Mouse (Mus musculus): ENCODE results near the gene Ipmk. TPM values are rescaled to one million over a fixed set of nuclear protein-coding genes. Genes with fewer than 3 reads are reported as not detected.
A peak's percentile ranks its signal among the peaks of the same experiment; 100 is the strongest.

Gene Ipmk
- polyA plus RNA-seq, 1 experiment from 2014 or later: 18.2 TPM

GRCm38 (mm10) chr10:71400818-71401646 lies 53.5 kb downstream of the Ipmk start:
- DNase-seq (ENCODE audit: low spot score) (no peak), ATAC-seq (replicated peaks; ENCODE audit: low FRiP score) (no peak)
- Histone ChIP-seq H3K4me3 (ENCODE audit: low read depth, low read length) (no peak overlapping the region), H3K36me3 (ENCODE audit: control insufficient read depth, insufficient read depth, low read length) (no peaks in the 10 kb centered on the region), H3K4me1 (replicated peaks; ENCODE audit: control insufficient read depth, insufficient read depth, low read length) (no peaks in the 10 kb centered on the region), H3K4me2 (no peak overlapping the region), H3K9me3 (ENCODE audit: control insufficient read depth, low read length) (no peaks in the 10 kb centered on the region; the same call in 1 of the 2 replicates), H3K9ac (ENCODE audit: low read depth, low read length) (no peak overlapping the region), H3K27ac (ENCODE audit: low read depth, low read length) (no peak overlapping the region), H3K27me3 (replicated peaks; ENCODE audit: control insufficient read depth, insufficient read depth, low read length) (no peaks in the 10 kb centered on the region)
- 65% methylated on average over 13 of the region's 13 CpGs for WGBS

DNA sequence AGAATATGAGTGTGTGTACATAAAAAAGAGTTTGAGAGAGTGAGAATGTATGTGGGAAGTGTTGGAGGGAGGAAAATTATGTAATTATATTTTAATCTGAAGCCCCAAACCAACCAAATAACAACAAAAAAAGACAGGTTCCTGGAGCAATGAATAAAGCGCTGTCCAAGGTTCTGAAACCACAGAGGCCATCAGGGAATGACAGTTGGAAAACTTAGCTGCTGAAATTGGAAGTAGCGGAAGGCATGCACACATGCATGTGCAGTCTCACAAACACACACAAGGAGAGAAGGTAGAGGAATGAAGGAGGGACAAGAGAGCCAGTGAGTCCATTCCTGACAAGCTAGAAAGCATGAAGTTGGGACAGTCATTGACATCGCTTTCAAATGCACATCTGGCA lies 56.1 kb downstream of the Ipmk start:
- H3K4me3 ChIP-seq (ENCODE audit: low read depth, low read length): no peak overlapping the region
- ATAC-seq (replicated peaks; ENCODE audit: low FRiP score) (no peak), DNase-seq (ENCODE audit: low spot score) (no peak)
- no peaks in the 10 kb centered on the region for H3K4me1 ChIP-seq (replicated peaks; ENCODE audit: control insufficient read depth, insufficient read depth, low read length)
- 66% methylated on average over 3 of the region's 3 CpGs for WGBS
- no peak overlapping the region for H3K27ac ChIP-seq (ENCODE audit: low read depth, low read length)
- no peaks in the 10 kb centered on the region for H3K36me3 ChIP-seq (ENCODE audit: control insufficient read depth, insufficient read depth, low read length)
- no peaks in the 10 kb centered on the region for H3K27me3 ChIP-seq (replicated peaks; ENCODE audit: control insufficient read depth, insufficient read depth, low read length)
- H3K9me3 ChIP-seq (ENCODE audit: control insufficient read depth, low read length): no peaks in the 10 kb centered on the region
- no peak overlapping the region for H3K9ac ChIP-seq (ENCODE audit: low read depth, low read length)
- no peak overlapping the region for H3K4me2 ChIP-seq

- Histone ChIP-seq H3K36me3 (ENCODE audit: control insufficient read depth, insufficient read depth, low read length) (no peaks in the 10 kb centered on the region), H3K4me3 (ENCODE audit: low read depth, low read length) (no peak overlapping the region), H3K9me3 (ENCODE audit: control insufficient read depth, low read length) (no peaks in the 10 kb centered on the region), H3K4me2 (no peak overlapping the region), H3K27ac (ENCODE audit: low read depth, low read length) (no peak overlapping the region), H3K9ac (ENCODE audit: low read depth, low read length) (no peak overlapping the region), H3K27me3 (replicated peaks; ENCODE audit: control insufficient read depth, insufficient read depth, low read length) (no peaks in the 10 kb centered on the region), H3K4me1 (replicated peaks; ENCODE audit: control insufficient read depth, insufficient read depth, low read length) (no peaks in the 10 kb centered on the region)
- ATAC-seq (replicated peaks; ENCODE audit: low FRiP score): no peak
- DNase-seq (ENCODE audit: low spot score): no peak
- WGBS: 80% methylated on average over 5 of the region's 5 CpGs
These were observed 58.1 kb downstream of the Ipmk start for GRCm38 (mm10) chr10:71405523-71406217.

- H3K4me3 ChIP-seq (ENCODE audit: low read depth, low read length): no peak overlapping the region
- 76% methylated on average over 5 of the region's 5 CpGs for WGBS
- no peak for ATAC-seq (replicated peaks; ENCODE audit: low FRiP score)
These were observed 62.4 kb downstream of the Ipmk start for GRCm38 (mm10) chr10:71409948-71410347.

DNA sequence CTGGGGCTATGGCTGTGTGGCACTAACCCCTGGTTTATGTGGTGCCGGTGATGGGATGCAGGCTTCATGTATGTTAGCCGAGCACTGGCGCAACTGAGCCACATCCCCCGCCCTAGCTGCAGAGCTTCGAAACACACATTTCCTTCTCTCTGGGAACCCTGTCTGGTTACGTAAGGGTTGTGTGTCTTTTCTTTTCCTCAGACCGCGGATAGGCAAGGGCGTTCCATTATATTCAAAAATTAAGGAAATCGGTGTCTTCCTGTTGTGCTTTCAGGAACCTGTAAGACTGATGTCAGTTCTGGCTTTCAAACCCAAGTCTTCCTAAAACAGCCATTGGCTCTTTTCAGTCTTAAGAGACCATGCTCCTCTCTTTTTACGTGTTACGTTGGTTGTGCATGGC lies 65.8 kb downstream of the Ipmk start:
- Histone ChIP-seq H3K4me1 (replicated peaks; ENCODE audit: control insufficient read depth, insufficient read depth, low read length) (no peaks in the 10 kb centered on the region), H3K27ac (ENCODE audit: low read depth, low read length) (no peak overlapping the region), H3K9ac (ENCODE audit: low read depth, low read length) (no peak overlapping the region), H3K4me2 (no peak overlapping the region), H3K4me3 (ENCODE audit: low read depth, low read length) (no peak overlapping the region), H3K36me3 (ENCODE audit: control insufficient read depth, insufficient read depth, low read length) (no peaks in the 10 kb centered on the region), H3K27me3 (replicated peaks; ENCODE audit: control insufficient read depth, insufficient read depth, low read length) (no peaks in the 10 kb centered on the region), H3K9me3 (ENCODE audit: control insufficient read depth, low read length) (no peaks in the 10 kb centered on the region)
- WGBS: 73% methylated on average over 12 of the region's 12 CpGs
- ATAC-seq (replicated peaks; ENCODE audit: low FRiP score) (no peak), DNase-seq (ENCODE audit: low spot score) (no peak)

More at GRCm38 (mm10) chr10:71409948-71410347, 62.4 kb downstream of the Ipmk start:
- no peak overlapping the region for H3K9ac ChIP-seq (ENCODE audit: low read depth, low read length)
- H3K27me3 ChIP-seq (replicated peaks; ENCODE audit: control insufficient read depth, insufficient read depth, low read length): no peaks in the 10 kb centered on the region
- H3K9me3 ChIP-seq (ENCODE audit: control insufficient read depth, low read length): no peaks in the 10 kb centered on the region
- no peak for DNase-seq (ENCODE audit: low spot score)
- no peaks in the 10 kb centered on the region for H3K36me3 ChIP-seq (ENCODE audit: control insufficient read depth, insufficient read depth, low read length)
- H3K4me1 ChIP-seq (replicated peaks; ENCODE audit: control insufficient read depth, insufficient read depth, low read length): no peaks in the 10 kb centered on the region
- no peak overlapping the region for H3K4me2 ChIP-seq
- no peak overlapping the region for H3K27ac ChIP-seq (ENCODE audit: low read depth, low read length)

- Histone ChIP-seq H3K36me3 (ENCODE audit: control insufficient read depth, insufficient read depth, low read length) (no peaks in the 10 kb centered on the region), H3K27me3 (replicated peaks; ENCODE audit: control insufficient read depth, insufficient read depth, low read length) (no peaks in the 10 kb centered on the region), H3K9me3 (ENCODE audit: control insufficient read depth, low read length) (no peaks in the 10 kb centered on the region), H3K4me2 (no peak overlapping the region), H3K27ac (ENCODE audit: low read depth, low read length) (no peak overlapping the region), H3K4me1 (replicated peaks; ENCODE audit: control insufficient read depth, insufficient read depth, low read length) (no peaks in the 10 kb centered on the region), H3K9ac (ENCODE audit: low read depth, low read length) (no peak overlapping the region), H3K4me3 (ENCODE audit: low read depth, low read length) (no peak overlapping the region)
- ATAC-seq (replicated peaks; ENCODE audit: low FRiP score) (no peak), DNase-seq (ENCODE audit: low spot score) (no peak)
- WGBS: 56% methylated on average over 5 of the region's 5 CpGs
These were observed 74.0 kb downstream of the Ipmk start for GRCm38 (mm10) chr10:71421531-71421930.

- no peak for ATAC-seq (replicated peaks; ENCODE audit: low FRiP score)
These were observed 74.8 kb downstream of the Ipmk start for GRCm38 (mm10) chr10:71422047-71423037.

GRCm38 (mm10) chr10:71426740-71427139 lies 79.2 kb downstream of the Ipmk start:
- H3K4me2 ChIP-seq: no peak overlapping the region
- no peaks in the 10 kb centered on the region for H3K36me3 ChIP-seq (ENCODE audit: control insufficient read depth, insufficient read depth, low read length)
- WGBS: 69% methylated on average over 6 of the region's 6 CpGs
- no peak overlapping the region for H3K27ac ChIP-seq (ENCODE audit: low read depth, low read length)
- H3K4me1 ChIP-seq (replicated peaks; ENCODE audit: control insufficient read depth, insufficient read depth, low read length): no peaks in the 10 kb centered on the region
- no peak overlapping the region for H3K9ac ChIP-seq (ENCODE audit: low read depth, low read length)
- no peaks in the 10 kb centered on the region for H3K27me3 ChIP-seq (replicated peaks; ENCODE audit: control insufficient read depth, insufficient read depth, low read length)
- H3K4me3 ChIP-seq (ENCODE audit: low read depth, low read length): no peak overlapping the region
- no peak for DNase-seq (ENCODE audit: low spot score)
- H3K9me3 ChIP-seq (ENCODE audit: control insufficient read depth, low read length): 0 out of 2 replicates have a peak, but pooled peaks cover 2% of the 10 kb centered on the region
- ATAC-seq (replicated peaks; ENCODE audit: low FRiP score): no peak

More at GRCm38 (mm10) chr10:71422047-71423037, 74.8 kb downstream of the Ipmk start:
- DNase-seq (ENCODE audit: low spot score): peak; percentile 50
- H3K4me3 ChIP-seq (ENCODE audit: low read depth, low read length): no peak overlapping the region
- H3K9me3 ChIP-seq (ENCODE audit: control insufficient read depth, low read length): no peaks in the 10 kb centered on the region
- no peaks in the 10 kb centered on the region for H3K27me3 ChIP-seq (replicated peaks; ENCODE audit: control insufficient read depth, insufficient read depth, low read length)
- no peak overlapping the region for H3K9ac ChIP-seq (ENCODE audit: low read depth, low read length)
- no peak overlapping the region for H3K27ac ChIP-seq (ENCODE audit: low read depth, low read length)
- no peaks in the 10 kb centered on the region for H3K36me3 ChIP-seq (ENCODE audit: control insufficient read depth, insufficient read depth, low read length)
- H3K4me2 ChIP-seq: no peak overlapping the region
- no peaks in the 10 kb centered on the region for H3K4me1 ChIP-seq (replicated peaks; ENCODE audit: control insufficient read depth, insufficient read depth, low read length)
- WGBS: 37% methylated on average over 14 of the region's 14 CpGs

Data from liver, embryonic 11.5 days (tissue).